Mouse (Mus musculus) kidney, postnatal 25 days (tissue): ENCODE results near the gene Pygb.

ENCODE experiments used
- DNase-seq, 2 experiments: peaks; one replicate each; pipeline ENCODE4 v3.0.0; 2021; ENCODE audit warnings: mixed read lengths in 2 of 2

Pygb gene

GRCm38 (mm10) chr2:150786251-150787180 is at the start of gene Pygb:
Gene Pygb (plus strand): TSS chr2:150786735.
- DNase-seq = peak; percentile 87 to 92

GRCm38 (mm10) chr2:150737881-150738280 is 48.7 kb upstream of the Pygb start:
- no peak for DNase-seq

- no peak for DNase-seq
Measured at GRCm38 (mm10) chr2:150740145-150740841, 46.2 kb upstream of the Pygb start.

GRCm38 (mm10) chr2:150741405-150741804 is 45.1 kb upstream of the Pygb start:
- no peak for DNase-seq

- DNase-seq = no peak
Measured at GRCm38 (mm10) chr2:150745016-150745415, 41.5 kb upstream of the Pygb start.

GRCm38 (mm10) chr2:150748854-150749253 is 37.7 kb upstream of the Pygb start, which contains the start of gene Entpd6:
Gene Entpd6 (plus strand): TSS chr2:150749042.
- DNase-seq = peak; percentile 94 to 95

- peak; percentile 30 to 47 for DNase-seq
Measured at GRCm38 (mm10) chr2:150749283-150749682, 37.3 kb upstream of the Pygb start.

- peak; percentile 57 to 65 for DNase-seq
Measured at GRCm38 (mm10) chr2:150750129-150750979, 36.2 kb upstream of the Pygb start.

- DNase-seq = no peak
Measured at GRCm38 (mm10) chr2:150755016-150755415, 31.5 kb upstream of the Pygb start.

- DNase-seq = no peak
Measured at GRCm38 (mm10) chr2:150761476-150761875, 25.1 kb upstream of the Pygb start.

GRCm38 (mm10) chr2:150765619-150766018 is 20.9 kb upstream of the Pygb start:
- DNase-seq = no peak

GRCm38 (mm10) chr2:150766083-150766862 is 20.3 kb upstream of the Pygb start:
- DNase-seq = peak; percentile 79 to 81

- DNase-seq = no peak
Measured at GRCm38 (mm10) chr2:150768678-150769077, 17.9 kb upstream of the Pygb start.

GRCm38 (mm10) chr2:150770747-150771146 is 15.8 kb upstream of the Pygb start:
- DNase-seq = peak; percentile 93 to 95

- no peak for DNase-seq
Measured at GRCm38 (mm10) chr2:150771169-150771568, 15.4 kb upstream of the Pygb start.

- DNase-seq = no peak
Measured at GRCm38 (mm10) chr2:150771996-150772395, 14.5 kb upstream of the Pygb start.

- DNase-seq = no peak
Measured at GRCm38 (mm10) chr2:150772466-150773119, 13.9 kb upstream of the Pygb start.

GRCm38 (mm10) chr2:150782801-150783200 is 3.7 kb upstream of the Pygb start:
- DNase-seq = no peak

GRCm38 (mm10) chr2:150787234-150787771 is 768 bp downstream of the Pygb start:
- no peak for DNase-seq

GRCm38 (mm10) chr2:150788768-150789550 is 2.4 kb downstream of the Pygb start:
- DNase-seq = peak; percentile 82 to 88
